Comparison of ENCODE assay signal across 25 mouse cellular contexts in the genomic region with DNA sequence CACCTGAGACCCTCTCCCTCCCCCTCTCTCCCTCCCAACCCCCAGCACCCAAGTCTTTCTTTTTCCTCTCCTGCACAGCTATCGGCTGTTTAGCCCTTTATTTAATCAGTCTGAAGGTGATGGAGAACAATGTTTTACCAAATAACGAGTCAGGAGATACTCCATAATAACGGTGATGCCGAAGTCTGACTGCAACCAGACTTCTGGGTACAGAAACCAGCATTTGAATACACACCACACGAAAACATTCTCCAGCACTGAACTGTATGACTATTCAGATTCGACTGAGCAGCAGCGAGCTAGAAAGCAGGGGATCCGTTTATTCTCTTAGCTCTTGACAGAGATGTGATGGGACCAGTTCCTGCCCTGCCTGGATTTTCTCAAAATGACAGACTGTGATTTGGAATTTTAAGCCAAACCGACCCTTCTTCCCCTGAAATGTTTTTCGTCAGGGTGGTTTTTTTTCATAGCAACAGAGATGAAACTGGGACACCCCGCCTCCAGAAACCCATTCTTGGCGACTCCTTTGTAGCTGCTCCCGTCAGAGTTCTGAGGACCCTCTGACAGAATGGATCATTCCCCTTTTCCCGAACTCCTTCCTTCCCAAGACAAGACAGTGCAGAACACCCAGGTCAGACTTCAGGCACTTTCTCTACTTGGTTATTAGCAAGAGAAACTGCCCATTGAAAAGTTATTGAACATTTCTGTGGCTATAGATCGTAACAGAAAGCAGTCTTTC. TPM values are rescaled to one million over a fixed set of nuclear protein-coding genes. Genes with fewer than 3 reads are reported as not detected.
A peak's percentile ranks its signal among the peaks of the same experiment; 100 is the strongest.
DNase-seq lines count a peak whose midpoint lies in the region; ATAC-seq and TF ChIP-seq lines count a peak whose summit lies in the region.
"Had no signal": no experiment of that assay in that cellular context is flagged by ENCODE, and none has a peak within 500 bp of the region (broad histone marks: within the 10 kb centered on the region; RNA-seq: fewer than 3 reads in every experiment).

No protein-coding gene starts in this region.

- no peaks in the 10 kb centered on the region for H3K4me1 ChIP-seq in embryonic facial prominence, embryonic 11.5 days (ENCODE audit: control insufficient read depth, insufficient read depth, low read length)
- H3K4me1 ChIP-seq in embryonic facial prominence, embryonic 10.5 days = peaks cover 14% of the 10 kb centered on the region
- peaks cover 3% of the 10 kb centered on the region; the same call in 1 of the 2 replicates for H3K4me1 ChIP-seq in intestine, embryonic 14.5 days (replicated peaks; ENCODE audit: control insufficient read depth, insufficient read depth, low read length)
- H3K4me1 ChIP-seq in intestine, postnatal 0 days (replicated peaks; ENCODE audit: control insufficient read depth, insufficient read depth, low read length) = 0 out of 2 replicates have a peak, but pooled peaks cover 2% of the 10 kb centered on the region
- peaks cover 3% of the 10 kb centered on the region; the same call in 1 of the 2 replicates for H3K4me1 ChIP-seq in stomach, embryonic 14.5 days (ENCODE audit: control insufficient read depth, insufficient read depth, low read length)
- H3K4me1 ChIP-seq in stomach, postnatal 0 days (replicated peaks; ENCODE audit: control insufficient read depth, insufficient read depth) = no peaks in the 10 kb centered on the region; the same call in 1 of the 2 replicates
- H3K4me1 ChIP-seq in thymus, adult 2 months (replicated peaks; ENCODE audit: control insufficient read depth, insufficient read depth, low read length) = peaks cover 4% of the 10 kb centered on the region
- H3K4me1 ChIP-seq: intestine, embryonic 15.5 days had no signal

- no peak overlapping the region for H3K27ac ChIP-seq in embryonic facial prominence, embryonic 11.5 days (replicated peaks; ENCODE audit: low read depth, low read length)
- no peak overlapping the region for H3K27ac ChIP-seq in embryonic facial prominence, embryonic 10.5 days (replicated peaks)
- H3K27ac ChIP-seq in intestine, embryonic 14.5 days (ENCODE audit: low read depth) = no peak overlapping the region
- H3K27ac ChIP-seq in intestine, postnatal 0 days (ENCODE audit: low read depth, low read length) = no peak overlapping the region
- no peak overlapping the region; the same call in 1 of the 2 replicates for H3K27ac ChIP-seq in stomach, embryonic 14.5 days (ENCODE audit: low read length)
- H3K27ac ChIP-seq in stomach, postnatal 0 days (replicated peaks) = no peak overlapping the region
- H3K27ac ChIP-seq in thymus, adult 2 months (ENCODE audit: control insufficient read depth, insufficient read depth, low read length) = no peak overlapping the region
- H3K27ac ChIP-seq: embryonic facial prominence, embryonic 15.5 days; forebrain, embryonic 10.5 days; gastrocnemius, adult 2 months; heart, embryonic 10.5 days; hindbrain, embryonic 13.5 days; hindbrain, postnatal 0 days; intestine, embryonic 15.5 days had no signal

- no peak for TF ChIP-seq POLR2A in thymus, adult 2 months (IDR thresholded peaks at IDR 0.05; ENCODE audit: control insufficient read depth, extremely low read depth, insufficient read depth, low read length, poor library complexity)

- DNase-seq in embryonic facial prominence, embryonic 11.5 days (ENCODE audit: low spot score) = peak; percentile 35
- DNase-seq in embryonic facial prominence, embryonic 10.5 days (ENCODE audit: low spot score) = no peak
- no peak for DNase-seq in intestine, embryonic 14.5 days (ENCODE audit: low spot score)
- DNase-seq in stomach, postnatal 0 days (ENCODE audit: low spot score) = no peak
- no peak for DNase-seq in thymus, adult 2 months
- no peak for DNase-seq in gastrocnemius, postnatal 25 days
- DNase-seq: adrenal gland, adult 8-10 months; adrenal gland, postnatal 36 days; cerebellum, adult 11 months; cerebellum, adult 8-10 months; cerebellum, postnatal 14 days; gastrocnemius, adult 2 months; gastrocnemius, postnatal 36 days; heart, adult 18-20 months; heart, postnatal 10 days had no signal

- no peak overlapping the region for H3K4me2 ChIP-seq in embryonic facial prominence, embryonic 11.5 days (ENCODE audit: low read depth, low read length)
- peak overlapping the region; percentile 7; the same call in 1 of the 2 replicates for H3K4me2 ChIP-seq in intestine, embryonic 14.5 days (ENCODE audit: low read length)
- H3K4me2 ChIP-seq in intestine, postnatal 0 days (replicated peaks; ENCODE audit: low read depth) = no peak overlapping the region
- H3K4me2 ChIP-seq in stomach, embryonic 14.5 days (replicated peaks; ENCODE audit: low read depth, low read length) = 0 out of 2 replicates have a peak overlapping the region, but pooled peaks have one; percentile 5
- no peak overlapping the region; the same call in 1 of the 2 replicates for H3K4me2 ChIP-seq in stomach, postnatal 0 days (replicated peaks; ENCODE audit: low read depth)
- H3K4me2 ChIP-seq: embryonic facial prominence, embryonic 15.5 days; hindbrain, embryonic 13.5 days; intestine, embryonic 15.5 days had no signal

- no peak overlapping the region for H3K9ac ChIP-seq in embryonic facial prominence, embryonic 11.5 days (replicated peaks; ENCODE audit: low read length)
- no peak overlapping the region for H3K9ac ChIP-seq in intestine, embryonic 14.5 days (ENCODE audit: low read length)
- H3K9ac ChIP-seq in intestine, postnatal 0 days (ENCODE audit: low read depth, low read length) = no peak overlapping the region
- H3K9ac ChIP-seq in stomach, embryonic 14.5 days (replicated peaks; ENCODE audit: low read depth, low read length) = no peak overlapping the region
- H3K9ac ChIP-seq in stomach, postnatal 0 days (ENCODE audit: low read length) = no peak overlapping the region
- H3K9ac ChIP-seq: embryonic facial prominence, embryonic 15.5 days; hindbrain, embryonic 13.5 days; intestine, embryonic 15.5 days had no signal

- no peak for ATAC-seq in embryonic facial prominence, embryonic 11.5 days (replicated peaks; ENCODE audit: insufficient number of reproducible peaks, low FRiP score, low TSS enrichment, low read depth)
- peak; percentile 32; the same call in 1 of the 2 replicates for ATAC-seq in intestine, embryonic 14.5 days (replicated peaks; ENCODE audit: low FRiP score, low TSS enrichment, low read depth)
- no peak for ATAC-seq in intestine, postnatal 0 days
- ATAC-seq in stomach, embryonic 14.5 days (ENCODE audit: insufficient number of reproducible peaks, insufficient read depth, low FRiP score, low read depth) = no peak
- no peak for ATAC-seq in stomach, postnatal 0 days (ENCODE audit: low FRiP score, low TSS enrichment)
- ATAC-seq: forebrain, embryonic 16.5 days; hindbrain, postnatal 0 days; intestine, embryonic 15.5 days had no signal

- H3K36me3 ChIP-seq in embryonic facial prominence, embryonic 11.5 days (replicated peaks; ENCODE audit: control insufficient read depth, insufficient read depth, low read depth, low read length) = no peaks in the 10 kb centered on the region
- no peaks in the 10 kb centered on the region for H3K36me3 ChIP-seq in embryonic facial prominence, embryonic 10.5 days (replicated peaks)
- no peaks in the 10 kb centered on the region for H3K36me3 ChIP-seq in intestine, embryonic 14.5 days (ENCODE audit: control insufficient read depth, insufficient read depth, low read length)
- H3K36me3 ChIP-seq in intestine, postnatal 0 days (ENCODE audit: control insufficient read depth, insufficient read depth) = no peaks in the 10 kb centered on the region
- no peaks in the 10 kb centered on the region for H3K36me3 ChIP-seq in stomach, embryonic 14.5 days (ENCODE audit: control insufficient read depth, insufficient read depth, low read length)
- no peaks in the 10 kb centered on the region for H3K36me3 ChIP-seq in stomach, postnatal 0 days (ENCODE audit: control insufficient read depth, insufficient read depth, low read length)
- no peaks in the 10 kb centered on the region for H3K36me3 ChIP-seq in thymus, adult 2 months (ENCODE audit: control insufficient read depth, insufficient read depth, low read length)
- H3K36me3 ChIP-seq: embryonic facial prominence, embryonic 15.5 days; forebrain, embryonic 10.5 days; heart, embryonic 10.5 days; hindbrain, embryonic 13.5 days; intestine, embryonic 15.5 days had no signal

- TF ChIP-seq EP300 in stomach, postnatal 0 days (optimal IDR thresholded peaks at IDR 0.05) = no peak

- WGBS in embryonic facial prominence, embryonic 11.5 days = 68% methylated on average over 15 of the region's 15 CpGs
- 73% methylated on average over 15 of the region's 15 CpGs for WGBS in embryonic facial prominence, embryonic 10.5 days
- WGBS in intestine, embryonic 14.5 days = 29% methylated on average over 15 of the region's 15 CpGs
- WGBS in intestine, postnatal 0 days = 50% methylated on average over 15 of the region's 15 CpGs
- WGBS in stomach, embryonic 14.5 days = 40% methylated on average over 15 of the region's 15 CpGs
- WGBS in stomach, postnatal 0 days = 43% methylated on average over 15 of the region's 15 CpGs
- WGBS in thymus, adult 2 months = 91% methylated on average over 15 of the region's 15 CpGs

- no peaks in the 10 kb centered on the region for H3K27me3 ChIP-seq in embryonic facial prominence, embryonic 11.5 days (ENCODE audit: control insufficient read depth, insufficient read depth, low read length)
- 0 out of 2 replicates have a peak, but pooled peaks cover 7% of the 10 kb centered on the region for H3K27me3 ChIP-seq in embryonic facial prominence, embryonic 10.5 days (replicated peaks; ENCODE audit: low read depth, poor library complexity, severe bottlenecking)
- no peaks in the 10 kb centered on the region for H3K27me3 ChIP-seq in intestine, embryonic 14.5 days (replicated peaks; ENCODE audit: control insufficient read depth, insufficient read depth, low read length)
- no peaks in the 10 kb centered on the region for H3K27me3 ChIP-seq in intestine, postnatal 0 days (replicated peaks; ENCODE audit: control insufficient read depth, insufficient read depth, low read length)
- no peaks in the 10 kb centered on the region for H3K27me3 ChIP-seq in stomach, embryonic 14.5 days (ENCODE audit: control insufficient read depth, insufficient read depth, low read length)
- no peaks in the 10 kb centered on the region for H3K27me3 ChIP-seq in stomach, postnatal 0 days (ENCODE audit: control insufficient read depth, insufficient read depth, low read length)
- H3K27me3 ChIP-seq in thymus, adult 2 months (ENCODE audit: control insufficient read depth, insufficient read depth, low read length) = no peaks in the 10 kb centered on the region
- H3K27me3 ChIP-seq: embryonic facial prominence, embryonic 15.5 days; hindbrain, embryonic 13.5 days; intestine, embryonic 15.5 days had no signal

- H3K9me3 ChIP-seq in embryonic facial prominence, embryonic 11.5 days (replicated peaks; ENCODE audit: control insufficient read depth, low read length) = no peaks in the 10 kb centered on the region
- no peaks in the 10 kb centered on the region for H3K9me3 ChIP-seq in embryonic facial prominence, embryonic 10.5 days
- no peaks in the 10 kb centered on the region for H3K9me3 ChIP-seq in intestine, embryonic 14.5 days (ENCODE audit: control insufficient read depth, low read length)
- no peaks in the 10 kb centered on the region for H3K9me3 ChIP-seq in intestine, postnatal 0 days (ENCODE audit: control insufficient read depth)
- H3K9me3 ChIP-seq in stomach, embryonic 14.5 days (ENCODE audit: control insufficient read depth, low read depth, low read length) = no peaks in the 10 kb centered on the region
- H3K9me3 ChIP-seq in stomach, postnatal 0 days (ENCODE audit: control insufficient read depth, low read length) = no peaks in the 10 kb centered on the region
- H3K9me3 ChIP-seq: embryonic facial prominence, embryonic 15.5 days; forebrain, embryonic 10.5 days; heart, embryonic 10.5 days; hindbrain, embryonic 13.5 days; intestine, embryonic 15.5 days had no signal

- no peak for TF ChIP-seq CTCF in intestine, postnatal 0 days (IDR thresholded peaks at IDR 0.05; ENCODE audit: low read depth)
- no peak for TF ChIP-seq CTCF in stomach, postnatal 0 days (IDR thresholded peaks at IDR 0.05; ENCODE audit: low read depth)
- TF ChIP-seq CTCF in thymus, adult 2 months (IDR thresholded peaks at IDR 0.05; ENCODE audit: borderline replicate concordance, control insufficient read depth, extremely low read depth, insufficient read depth, low read length, poor library complexity) = no peak

- no peak overlapping the region for H3K4me3 ChIP-seq in embryonic facial prominence, embryonic 11.5 days (ENCODE audit: low read depth, low read length)
- H3K4me3 ChIP-seq in embryonic facial prominence, embryonic 10.5 days = no peak overlapping the region
- H3K4me3 ChIP-seq in intestine, embryonic 14.5 days (ENCODE audit: low read depth, low read length) = no peak overlapping the region
- H3K4me3 ChIP-seq in intestine, postnatal 0 days (ENCODE audit: low read depth, low read length) = no peak overlapping the region
- no peak overlapping the region for H3K4me3 ChIP-seq in stomach, embryonic 14.5 days (ENCODE audit: low read depth, low read length)
- H3K4me3 ChIP-seq in stomach, postnatal 0 days (ENCODE audit: low read depth, low read length) = no peak overlapping the region
- H3K4me3 ChIP-seq in thymus, adult 2 months (ENCODE audit: control insufficient read depth, insufficient read depth, low read length) = no peak overlapping the region
- H3K4me3 ChIP-seq: embryonic facial prominence, embryonic 15.5 days; erythroblast, embryonic 14.5 days; forebrain, embryonic 10.5 days; gastrocnemius, adult 2 months; heart, embryonic 10.5 days; hindbrain, embryonic 13.5 days; intestine, embryonic 15.5 days had no signal

RNA-seq across cellular contexts. Expression of a gene that starts 5.7 kb away (rescaled TPM):
- 17.0 and 18.0 TPM in 2 replicates for polyA plus RNA-seq in embryonic facial prominence, embryonic 11.5 days (2014; fragmentation: Nextera tagmentation; extraction: Ambion mirVana)
- 9.8 and 10.7 TPM in 2 replicates for polyA plus RNA-seq in embryonic facial prominence, embryonic 10.5 days (2016; fragmentation: Nextera tagmentation; extraction: Ambion mirVana)
- 15.5 and 16.6 TPM in 2 replicates for polyA plus RNA-seq in intestine, embryonic 14.5 days (2014; fragmentation: Nextera tagmentation; extraction: Ambion mirVana)
- polyA plus RNA-seq in intestine, postnatal 0 days (2015; fragmentation: Nextera tagmentation; extraction: Ambion mirVana) = 6.1 and 7.0 TPM in 2 replicates
- polyA plus RNA-seq in stomach, embryonic 14.5 days (2014; fragmentation: Nextera tagmentation; extraction: Ambion mirVana) = 16.7 and 20.3 TPM in 2 replicates
- 4.4 and 4.8 TPM in 2 replicates for polyA plus RNA-seq in stomach, postnatal 0 days (2015; fragmentation: Nextera tagmentation; extraction: Ambion mirVana)
- 14.9 and 19.3 TPM in 2 replicates for polyA plus RNA-seq in thymus, adult 2 months (2012; rRNA removed)
- total RNA-seq in gastrocnemius, postnatal 25 days (2021) = 10 to 100 TPM; 12.2 to 12.7 TPM

RNA-seq across cellular contexts. Expression of a gene that starts 29.2 kb away (rescaled TPM):
- 32.5 and 47.4 TPM in 2 replicates for polyA plus RNA-seq in embryonic facial prominence, embryonic 11.5 days (2014; fragmentation: Nextera tagmentation; extraction: Ambion mirVana)
- 7.5 and 33.5 TPM in 2 replicates for polyA plus RNA-seq in embryonic facial prominence, embryonic 10.5 days (2016; fragmentation: Nextera tagmentation; extraction: Ambion mirVana)
- polyA plus RNA-seq in intestine, embryonic 14.5 days (2014; fragmentation: Nextera tagmentation; extraction: Ambion mirVana) = 43.2 and 55.6 TPM in 2 replicates
- polyA plus RNA-seq in intestine, postnatal 0 days (2015; fragmentation: Nextera tagmentation; extraction: Ambion mirVana) = 20.0 and 27.4 TPM in 2 replicates
- 30.0 and 53.3 TPM in 2 replicates for polyA plus RNA-seq in stomach, embryonic 14.5 days (2014; fragmentation: Nextera tagmentation; extraction: Ambion mirVana)
- polyA plus RNA-seq in stomach, postnatal 0 days (2015; fragmentation: Nextera tagmentation; extraction: Ambion mirVana) = 13.0 and 25.1 TPM in 2 replicates
- 3,486 and 3,839 TPM in 2 replicates for polyA plus RNA-seq in thymus, adult 2 months (2012; rRNA removed)
- total RNA-seq in gastrocnemius, postnatal 25 days (2021) = 100 to 1,000 TPM; 272 to 318 TPM

Comparison
In these comparisons a context has a peak if more than half of its experiments do, and no peak if none do; other contexts are left out.
1. H3K4me2 ChIP-seq: peak in intestine, embryonic 14.5 days (single experiment) and stomach, embryonic 14.5 days (single experiment); none in embryonic facial prominence, embryonic 11.5 days (single experiment), intestine, postnatal 0 days (single experiment) and stomach, postnatal 0 days (single experiment).
2. RNA of a gene that starts 29.2 kb away (polyA plus RNA-seq): 3,486 to 3,839 TPM in thymus, adult 2 months; 43.2 to 55.6 TPM in intestine, embryonic 14.5 days, 30.0 to 53.3 TPM in stomach, embryonic 14.5 days, 32.5 to 47.4 TPM in embryonic facial prominence, embryonic 11.5 days, 13.0 to 25.1 TPM in stomach, postnatal 0 days, 20.0 to 27.4 TPM in intestine, postnatal 0 days and 7.5 to 33.5 TPM in embryonic facial prominence, embryonic 10.5 days; every median in the first group is over 10 times any median in the second.